Mouse (Mus musculus): ENCODE data around the gene H2-DMb2. TPM values are rescaled to one million over a fixed set of nuclear protein-coding genes. Genes with fewer than 3 reads are reported as not detected.

The H2-DMb2 gene
- polyA plus RNA-seq, 1 experiment from 2014 or later = 0.18 TPM

GRCm38 (mm10) chr17:34192852-34193251 lies 49.7 kb downstream of the H2-DMb2 start:
- peaks cover 54% of the 10 kb centered on the region for H3K27me3 ChIP-seq (replicated peaks; ENCODE audit: control insufficient read depth, insufficient read depth, low read length)
- no peak overlapping the region for H3K4me3 ChIP-seq (ENCODE audit: low read depth, low read length)
- no peak overlapping the region for H3K4me2 ChIP-seq (ENCODE audit: low read length)
- H3K9me3 ChIP-seq (replicated peaks; ENCODE audit: control insufficient read depth, low read length) = no peaks in the 10 kb centered on the region
- 22% methylated on average over 16 of the region's 16 CpGs for WGBS
- DNase-seq (ENCODE audit: low spot score) = no peak
- no peaks in the 10 kb centered on the region for H3K36me3 ChIP-seq (ENCODE audit: control insufficient read depth, insufficient read depth, low read length)
- no peak overlapping the region for H3K9ac ChIP-seq (ENCODE audit: low read length)
- no peak overlapping the region for H3K27ac ChIP-seq (ENCODE audit: low read depth, low read length)
- ATAC-seq = no peak
- H3K4me1 ChIP-seq (ENCODE audit: control insufficient read depth, insufficient read depth, low read length) = peaks cover 3% of the 10 kb centered on the region

- ATAC-seq (no peak), DNase-seq (ENCODE audit: low spot score) (no peak)
- 61% methylated on average over 8 of the region's 8 CpGs for WGBS
- no peak overlapping the region for H3K9ac ChIP-seq (ENCODE audit: low read length)
- H3K27ac ChIP-seq (ENCODE audit: low read depth, low read length) = no peak overlapping the region
- H3K27me3 ChIP-seq (replicated peaks; ENCODE audit: control insufficient read depth, insufficient read depth, low read length) = peaks cover 54% of the 10 kb centered on the region
- H3K4me2 ChIP-seq (ENCODE audit: low read length) = no peak overlapping the region
- no peaks in the 10 kb centered on the region for H3K9me3 ChIP-seq (replicated peaks; ENCODE audit: control insufficient read depth, low read length)
- H3K36me3 ChIP-seq (ENCODE audit: control insufficient read depth, insufficient read depth, low read length) = no peaks in the 10 kb centered on the region
- H3K4me3 ChIP-seq (ENCODE audit: low read depth, low read length) = no peak overlapping the region
- H3K4me1 ChIP-seq (ENCODE audit: control insufficient read depth, insufficient read depth, low read length) = no peaks in the 10 kb centered on the region
Measured at GRCm38 (mm10) chr17:34193468-34193867, 50.4 kb downstream of the H2-DMb2 start.

GRCm38 (mm10) chr17:34194723-34195122 lies 51.6 kb downstream of the H2-DMb2 start:
- Histone ChIP-seq H3K4me1 (ENCODE audit: control insufficient read depth, insufficient read depth, low read length) (no peaks in the 10 kb centered on the region), H3K9me3 (replicated peaks; ENCODE audit: control insufficient read depth, low read length) (no peaks in the 10 kb centered on the region), H3K4me3 (ENCODE audit: low read depth, low read length) (no peak overlapping the region), H3K27me3 (replicated peaks; ENCODE audit: control insufficient read depth, insufficient read depth, low read length) (peaks cover 57% of the 10 kb centered on the region), H3K27ac (ENCODE audit: low read depth, low read length) (no peak overlapping the region), H3K36me3 (ENCODE audit: control insufficient read depth, insufficient read depth, low read length) (no peaks in the 10 kb centered on the region), H3K4me2 (ENCODE audit: low read length) (no peak overlapping the region), H3K9ac (ENCODE audit: low read length) (no peak overlapping the region)
- ATAC-seq (no peak), DNase-seq (ENCODE audit: low spot score) (no peak)
- WGBS = 84% methylated on average over 3 of the region's 4 CpGs

GRCm38 (mm10) chr17:34196491-34196890 lies 53.4 kb downstream of the H2-DMb2 start:
- no peak for ATAC-seq
- H3K4me3 ChIP-seq (ENCODE audit: low read depth, low read length) = no peak overlapping the region
- no peak overlapping the region for H3K4me2 ChIP-seq (ENCODE audit: low read length)
- H3K9ac ChIP-seq (ENCODE audit: low read length) = no peak overlapping the region
- peaks cover 53% of the 10 kb centered on the region for H3K27me3 ChIP-seq (replicated peaks; ENCODE audit: control insufficient read depth, insufficient read depth, low read length)
- H3K27ac ChIP-seq (ENCODE audit: low read depth, low read length) = no peak overlapping the region
- H3K4me1 ChIP-seq (ENCODE audit: control insufficient read depth, insufficient read depth, low read length) = no peaks in the 10 kb centered on the region
- 29% methylated on average over 12 of the region's 12 CpGs for WGBS
- no peak for DNase-seq (ENCODE audit: low spot score)
- no peaks in the 10 kb centered on the region for H3K9me3 ChIP-seq (replicated peaks; ENCODE audit: control insufficient read depth, low read length)
- no peaks in the 10 kb centered on the region for H3K36me3 ChIP-seq (ENCODE audit: control insufficient read depth, insufficient read depth, low read length)

GRCm38 (mm10) chr17:34196941-34197894 lies 54.1 kb downstream of the H2-DMb2 start, which contains the start of gene Psmb8:
Gene Psmb8 (plus strand): TSS chr17:34197721.
- ATAC-seq = peak; percentile 90
- H3K9me3 ChIP-seq (replicated peaks; ENCODE audit: control insufficient read depth, low read length) = no peaks in the 10 kb centered on the region
- H3K36me3 ChIP-seq (ENCODE audit: control insufficient read depth, insufficient read depth, low read length) = no peaks in the 10 kb centered on the region
- no peak within 1 kb of the TSS for H3K27ac ChIP-seq (ENCODE audit: low read depth, low read length)
- H3K27me3 ChIP-seq (replicated peaks; ENCODE audit: control insufficient read depth, insufficient read depth, low read length) = peaks cover 53% of the 10 kb centered on the region
- peak within 1 kb of the TSS; percentile 10; the same call in 1 of the 2 replicates for H3K9ac ChIP-seq (ENCODE audit: low read length)
- DNase-seq (ENCODE audit: low spot score) = peak; percentile 91
- peak within 1 kb of the TSS; percentile 52 for H3K4me2 ChIP-seq (ENCODE audit: low read length)
- no peaks in the 10 kb centered on the region for H3K4me1 ChIP-seq (ENCODE audit: control insufficient read depth, insufficient read depth, low read length)
- WGBS = 4% methylated on average over 40 of the region's 41 CpGs
- peak within 1 kb of the TSS; percentile 27 for H3K4me3 ChIP-seq (ENCODE audit: low read depth, low read length)

- peaks cover 46% of the 10 kb centered on the region for H3K27me3 ChIP-seq (replicated peaks; ENCODE audit: control insufficient read depth, insufficient read depth, low read length)
- no peaks in the 10 kb centered on the region for H3K36me3 ChIP-seq (ENCODE audit: control insufficient read depth, insufficient read depth, low read length)
- DNase-seq (ENCODE audit: low spot score) (no peak), ATAC-seq (peak; percentile 42; the same call in 1 of the 2 replicates)
- 1% methylated on average over 32 of the region's 32 CpGs for WGBS
- H3K4me3 ChIP-seq (ENCODE audit: low read depth, low read length) = peak overlapping the region; percentile 27
- H3K4me1 ChIP-seq (ENCODE audit: control insufficient read depth, insufficient read depth, low read length) = no peaks in the 10 kb centered on the region
- H3K27ac ChIP-seq (ENCODE audit: low read depth, low read length) = no peak overlapping the region
- peak overlapping the region; percentile 10; the same call in 1 of the 2 replicates for H3K9ac ChIP-seq (ENCODE audit: low read length)
- H3K4me2 ChIP-seq (ENCODE audit: low read length) = peak overlapping the region; percentile 52
- H3K9me3 ChIP-seq (replicated peaks; ENCODE audit: control insufficient read depth, low read length) = no peaks in the 10 kb centered on the region
Measured at GRCm38 (mm10) chr17:34197904-34198520, 54.9 kb downstream of the H2-DMb2 start.

GRCm38 (mm10) chr17:34198521-34198912 lies 55.4 kb downstream of the H2-DMb2 start:
- no peak for DNase-seq (ENCODE audit: low spot score)
- no peak overlapping the region for H3K9ac ChIP-seq (ENCODE audit: low read length)
- H3K4me2 ChIP-seq (ENCODE audit: low read length) = peak overlapping the region; percentile 52
- H3K36me3 ChIP-seq (ENCODE audit: control insufficient read depth, insufficient read depth, low read length) = no peaks in the 10 kb centered on the region
- no peak overlapping the region for H3K27ac ChIP-seq (ENCODE audit: low read depth, low read length)
- no peak for ATAC-seq
- 7% methylated on average over 11 of the region's 11 CpGs for WGBS
- no peaks in the 10 kb centered on the region for H3K4me1 ChIP-seq (ENCODE audit: control insufficient read depth, insufficient read depth, low read length)
- H3K27me3 ChIP-seq (replicated peaks; ENCODE audit: control insufficient read depth, insufficient read depth, low read length) = peaks cover 44% of the 10 kb centered on the region
- H3K4me3 ChIP-seq (ENCODE audit: low read depth, low read length) = peak overlapping the region; percentile 21; the same call in 1 of the 2 replicates
- H3K9me3 ChIP-seq (replicated peaks; ENCODE audit: control insufficient read depth, low read length) = no peaks in the 10 kb centered on the region

- H3K27me3 ChIP-seq (replicated peaks; ENCODE audit: control insufficient read depth, insufficient read depth, low read length) = peaks cover 39% of the 10 kb centered on the region
- 61% methylated on average over 12 of the region's 12 CpGs for WGBS
Measured at GRCm38 (mm10) chr17:34199050-34199619, 56.0 kb downstream of the H2-DMb2 start.

More at GRCm38 (mm10) chr17:34199050-34199619, 56.0 kb downstream of the H2-DMb2 start:
- Histone ChIP-seq H3K27ac (ENCODE audit: low read depth, low read length) (no peak overlapping the region), H3K9me3 (replicated peaks; ENCODE audit: control insufficient read depth, low read length) (no peaks in the 10 kb centered on the region), H3K36me3 (ENCODE audit: control insufficient read depth, insufficient read depth, low read length) (no peaks in the 10 kb centered on the region), H3K4me3 (ENCODE audit: low read depth, low read length) (no peak overlapping the region), H3K4me1 (ENCODE audit: control insufficient read depth, insufficient read depth, low read length) (no peaks in the 10 kb centered on the region), H3K9ac (ENCODE audit: low read length) (no peak overlapping the region), H3K4me2 (ENCODE audit: low read length) (no peak overlapping the region)
- DNase-seq (ENCODE audit: low spot score) = no peak
- ATAC-seq = no peak

Data from forebrain, embryonic 14.5 days (tissue).